Mouse (Mus musculus): ENCODE measurements around the gene Pde8b. TPM values are rescaled to one million over a fixed set of nuclear protein-coding genes. Genes with fewer than 3 reads are reported as not detected.

The Pde8b gene
- polyA plus RNA-seq, 1 experiment from 2014 or later = 0.63 TPM

DNA sequence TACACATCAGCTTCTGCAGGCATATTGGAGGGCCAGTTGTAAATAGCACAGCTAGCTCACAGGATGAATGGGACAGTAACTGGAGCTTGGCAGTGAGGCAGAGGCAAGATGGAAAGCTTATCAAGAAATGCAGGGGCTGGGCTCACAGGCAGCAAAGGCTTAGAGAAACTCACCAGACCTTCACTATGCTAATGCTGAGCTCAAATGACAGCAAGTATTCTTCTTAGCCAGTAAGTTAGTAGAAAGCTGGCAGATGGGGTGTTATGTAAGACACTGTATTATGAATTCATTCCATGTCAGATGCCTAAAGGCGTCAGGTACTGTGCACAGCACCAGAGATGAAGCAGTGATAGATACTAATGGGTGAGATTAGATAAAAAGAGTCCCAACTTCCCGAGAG lies 215.4 kb downstream of the Pde8b start:
- H3K9ac ChIP-seq (replicated peaks) = no peak overlapping the region
- DNase-seq (no peak), ATAC-seq (no peak)
- H3K4me3 ChIP-seq (ENCODE audit: low read depth, low read length) = no peak overlapping the region
- no peaks in the 10 kb centered on the region for H3K27me3 ChIP-seq (ENCODE audit: insufficient read depth, low read length)
- WGBS (ENCODE audit: insufficient replicate concordance) = 76% methylated on average over 2 of the region's 2 CpGs
- H3K4me2 ChIP-seq (ENCODE audit: low read depth, low read length) = no peak overlapping the region
- no peaks in the 10 kb centered on the region for H3K4me1 ChIP-seq (ENCODE audit: insufficient read depth)
- no peak overlapping the region for H3K27ac ChIP-seq (ENCODE audit: low read depth)
- H3K36me3 ChIP-seq (replicated peaks; ENCODE audit: insufficient read depth, low read length) = no peaks in the 10 kb centered on the region
- no peak for TF ChIP-seq CTCF (IDR thresholded peaks at IDR 0.05; ENCODE audit: low read depth)
- no peak for TF ChIP-seq EP300 (IDR thresholded peaks at IDR 0.05; ENCODE audit: low read depth)
- H3K9me3 ChIP-seq (ENCODE audit: low read length) = no peaks in the 10 kb centered on the region

DNA sequence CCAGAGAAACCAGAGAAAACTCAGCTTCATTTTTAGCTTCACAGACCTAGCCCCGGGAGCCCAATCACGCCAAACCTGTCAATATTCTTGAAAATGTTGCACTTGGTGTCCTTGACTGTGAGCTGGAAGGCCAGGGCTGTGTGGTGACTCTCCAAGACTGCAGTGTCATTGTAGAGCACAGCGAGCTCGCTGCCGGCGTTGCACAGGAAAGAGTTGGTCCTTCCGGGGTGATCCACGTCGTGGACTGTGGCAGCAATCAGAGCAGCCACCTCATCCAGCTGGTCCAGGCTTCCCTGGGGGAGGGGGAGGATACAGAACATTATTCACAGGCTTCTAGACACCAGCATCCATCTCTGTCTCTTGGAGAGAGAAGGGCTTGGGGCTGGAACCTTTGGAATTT lies 216.0 kb downstream of the Pde8b start:
- 54% methylated on average over 9 of the region's 9 CpGs for WGBS (ENCODE audit: insufficient replicate concordance)
- H3K4me3 ChIP-seq (ENCODE audit: low read depth, low read length) = no peak overlapping the region
- H3K27me3 ChIP-seq (ENCODE audit: insufficient read depth, low read length) = no peaks in the 10 kb centered on the region
- DNase-seq (no peak), ATAC-seq (no peak)
- H3K4me2 ChIP-seq (ENCODE audit: low read depth, low read length) = no peak overlapping the region
- no peaks in the 10 kb centered on the region for H3K36me3 ChIP-seq (replicated peaks; ENCODE audit: insufficient read depth, low read length)
- H3K9me3 ChIP-seq (ENCODE audit: low read length) = no peaks in the 10 kb centered on the region
- no peaks in the 10 kb centered on the region for H3K4me1 ChIP-seq (ENCODE audit: insufficient read depth)
- TF ChIP-seq EP300 (IDR thresholded peaks at IDR 0.05; ENCODE audit: low read depth) = no peak
- no peak for TF ChIP-seq CTCF (IDR thresholded peaks at IDR 0.05; ENCODE audit: low read depth)
- no peak overlapping the region for H3K27ac ChIP-seq (ENCODE audit: low read depth)
- H3K9ac ChIP-seq (replicated peaks) = no peak overlapping the region

DNA sequence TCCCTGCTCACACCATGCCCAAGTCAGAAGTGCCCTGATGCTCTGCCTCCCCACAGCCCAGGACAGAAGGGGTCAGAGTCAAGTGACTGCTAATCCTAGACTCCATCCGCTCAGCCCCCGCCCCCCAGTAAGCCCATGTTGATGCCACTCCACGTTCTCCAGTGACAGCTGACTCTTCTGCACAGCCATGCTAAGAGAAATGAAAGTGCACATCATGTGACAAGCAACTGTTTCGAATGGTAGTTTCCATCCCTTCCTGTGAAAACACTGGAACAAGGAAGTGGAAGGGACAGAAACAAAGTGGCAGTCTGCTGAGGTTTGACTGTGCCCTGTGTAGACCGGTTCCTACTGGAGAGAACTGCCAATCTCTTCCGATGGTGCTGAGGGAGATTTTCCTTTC lies 217.2 kb downstream of the Pde8b start:
- no peaks in the 10 kb centered on the region for H3K27me3 ChIP-seq (ENCODE audit: insufficient read depth, low read length)
- no peak overlapping the region for H3K9ac ChIP-seq (replicated peaks)
- DNase-seq (no peak), ATAC-seq (peak; percentile 45)
- no peak overlapping the region for H3K4me2 ChIP-seq (ENCODE audit: low read depth, low read length)
- no peaks in the 10 kb centered on the region for H3K4me1 ChIP-seq (ENCODE audit: insufficient read depth)
- H3K27ac ChIP-seq (ENCODE audit: low read depth) = no peak overlapping the region; the same call in 1 of the 2 replicates
- TF ChIP-seq CTCF (IDR thresholded peaks at IDR 0.05; ENCODE audit: low read depth) (no peak), EP300 (IDR thresholded peaks at IDR 0.05; ENCODE audit: low read depth) (no peak)
- H3K4me3 ChIP-seq (ENCODE audit: low read depth, low read length) = no peak overlapping the region
- H3K36me3 ChIP-seq (replicated peaks; ENCODE audit: insufficient read depth, low read length) = no peaks in the 10 kb centered on the region
- WGBS (ENCODE audit: insufficient replicate concordance) = 70% methylated on average over 6 of the region's 6 CpGs
- H3K9me3 ChIP-seq (ENCODE audit: low read length) = no peaks in the 10 kb centered on the region

DNA sequence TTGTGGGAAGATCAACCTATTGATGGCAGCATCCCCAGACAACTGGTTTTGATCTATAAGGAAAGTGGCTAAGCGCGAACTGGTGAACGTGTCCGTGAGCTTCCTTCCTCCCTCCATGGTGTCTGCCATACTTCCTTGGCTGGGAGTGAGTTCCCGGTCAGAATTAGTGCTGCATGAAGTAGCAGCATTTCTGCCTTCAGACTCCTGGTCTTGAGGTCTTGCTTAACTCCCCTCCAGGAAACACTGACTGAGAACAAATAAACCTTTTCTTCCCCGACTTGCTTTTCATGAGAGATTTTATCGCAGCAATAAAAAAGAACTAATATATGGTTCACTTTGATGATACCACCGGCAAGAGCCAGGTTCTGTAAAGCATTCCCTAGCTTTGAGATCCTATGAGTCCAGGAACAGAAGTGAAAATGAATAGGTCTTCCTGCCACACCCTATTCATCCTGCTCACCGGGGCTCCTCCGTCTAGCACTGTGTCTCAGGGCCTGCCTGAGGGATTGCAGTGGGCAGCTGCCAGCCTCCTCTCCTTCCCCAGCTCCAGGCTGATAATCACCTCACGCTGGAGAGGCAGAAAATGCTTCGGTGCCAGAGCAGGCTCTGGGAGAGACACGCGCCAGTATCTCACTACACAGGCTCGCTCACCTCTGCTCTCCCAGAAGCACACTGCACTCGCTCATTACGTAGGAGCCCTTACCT lies 217.9 kb downstream of the Pde8b start:
- H3K27me3 ChIP-seq (ENCODE audit: insufficient read depth, low read length) = no peaks in the 10 kb centered on the region
- TF ChIP-seq EP300 (IDR thresholded peaks at IDR 0.05; ENCODE audit: low read depth) (no peak), CTCF (IDR thresholded peaks at IDR 0.05; ENCODE audit: low read depth) (no peak)
- no peak overlapping the region for H3K9ac ChIP-seq (replicated peaks)
- no peaks in the 10 kb centered on the region for H3K4me1 ChIP-seq (ENCODE audit: insufficient read depth)
- H3K9me3 ChIP-seq (ENCODE audit: low read length) = no peaks in the 10 kb centered on the region
- H3K27ac ChIP-seq (ENCODE audit: low read depth) = no peak overlapping the region; the same call in 1 of the 2 replicates
- H3K4me3 ChIP-seq (ENCODE audit: low read depth, low read length) = no peak overlapping the region
- no peak for DNase-seq
- no peak for ATAC-seq
- WGBS (ENCODE audit: insufficient replicate concordance) = 74% methylated on average over 17 of the region's 17 CpGs
- no peaks in the 10 kb centered on the region for H3K36me3 ChIP-seq (replicated peaks; ENCODE audit: insufficient read depth, low read length)
- 0 out of 2 replicates have a peak overlapping the region, but pooled peaks have one; percentile 3 for H3K4me2 ChIP-seq (ENCODE audit: low read depth, low read length)

DNA sequence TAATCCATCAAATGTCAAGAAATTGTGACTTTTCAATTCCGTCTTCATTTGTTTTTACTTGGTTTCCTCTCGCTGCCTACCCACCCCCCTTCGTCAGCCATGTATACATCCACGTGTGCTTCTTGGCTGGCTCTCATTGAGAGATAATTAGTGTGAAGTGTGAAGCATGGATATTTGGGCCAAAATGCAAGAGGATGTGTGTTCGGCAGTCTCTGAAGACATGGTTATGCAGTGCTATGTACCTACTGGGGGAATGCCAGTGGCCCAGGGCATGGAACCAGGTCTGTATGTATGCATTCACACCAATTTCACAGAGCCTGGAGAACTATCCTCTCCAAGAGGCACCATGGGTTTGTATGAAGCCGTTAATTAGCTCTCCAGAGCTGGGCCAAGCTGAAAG lies 219.3 kb downstream of the Pde8b start:
- ATAC-seq (no peak), DNase-seq (no peak)
- Histone ChIP-seq H3K27ac (ENCODE audit: low read depth) (no peak overlapping the region), H3K27me3 (ENCODE audit: insufficient read depth, low read length) (no peaks in the 10 kb centered on the region), H3K9me3 (ENCODE audit: low read length) (no peaks in the 10 kb centered on the region), H3K4me3 (ENCODE audit: low read depth, low read length) (no peak overlapping the region), H3K36me3 (replicated peaks; ENCODE audit: insufficient read depth, low read length) (no peaks in the 10 kb centered on the region), H3K4me2 (ENCODE audit: low read depth, low read length) (no peak overlapping the region), H3K9ac (replicated peaks) (no peak overlapping the region), H3K4me1 (ENCODE audit: insufficient read depth) (no peaks in the 10 kb centered on the region)
- TF ChIP-seq EP300 (IDR thresholded peaks at IDR 0.05; ENCODE audit: low read depth) (no peak), CTCF (IDR thresholded peaks at IDR 0.05; ENCODE audit: low read depth) (no peak)
- 78% methylated on average over 6 of the region's 6 CpGs for WGBS (ENCODE audit: insufficient replicate concordance)

DNA sequence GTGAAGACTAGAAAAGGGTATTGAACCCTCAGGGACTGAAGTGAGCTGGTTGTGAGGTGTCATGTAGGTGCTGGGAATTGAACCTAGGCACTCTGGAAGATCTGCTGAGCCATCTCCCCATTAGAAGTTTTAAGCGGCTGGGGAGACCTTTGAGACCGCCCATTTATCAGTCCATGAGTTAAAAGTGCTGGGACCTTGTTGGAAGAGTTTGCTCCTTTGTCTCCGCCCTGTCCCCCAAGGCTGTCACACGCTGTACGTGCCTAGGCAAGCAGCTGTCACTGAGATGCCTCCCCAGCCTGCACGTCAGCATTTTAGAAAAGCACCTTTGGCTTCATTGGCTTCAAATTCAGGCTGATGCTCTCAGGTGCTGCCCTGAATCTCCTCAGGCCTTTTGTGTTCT lies 229.9 kb downstream of the Pde8b start:
- no peak for DNase-seq
- 86% methylated on average over 6 of the region's 6 CpGs for WGBS (ENCODE audit: insufficient replicate concordance)
- TF ChIP-seq EP300 (IDR thresholded peaks at IDR 0.05; ENCODE audit: low read depth) (no peak), CTCF (IDR thresholded peaks at IDR 0.05; ENCODE audit: low read depth) (no peak)

More for the DNA sequence above, 229.9 kb downstream of the Pde8b start:
- Histone ChIP-seq H3K27me3 (ENCODE audit: insufficient read depth, low read length) (no peaks in the 10 kb centered on the region), H3K4me1 (ENCODE audit: insufficient read depth) (no peaks in the 10 kb centered on the region), H3K9ac (replicated peaks) (no peak overlapping the region), H3K4me3 (ENCODE audit: low read depth, low read length) (no peak overlapping the region), H3K9me3 (ENCODE audit: low read length) (no peaks in the 10 kb centered on the region), H3K27ac (ENCODE audit: low read depth) (no peak overlapping the region), H3K4me2 (ENCODE audit: low read depth, low read length) (no peak overlapping the region), H3K36me3 (replicated peaks; ENCODE audit: insufficient read depth, low read length) (peaks cover 9% of the 10 kb centered on the region; the same call in 1 of the 2 replicates)
- no peak for ATAC-seq
